18 mouse cellular contexts compared by ENCODE assay signal in genomic region chr11:79137245-79137644, GRCm38 (mm10). TPM values are rescaled to one million over a fixed set of nuclear protein-coding genes. Genes with fewer than 3 reads are reported as not detected.
DNase-seq lines count a peak whose midpoint lies in the region; ATAC-seq and TF ChIP-seq lines count a peak whose summit lies in the region.
"Had no signal": no experiment of that assay in that cellular context is flagged by ENCODE, and none has a peak within 500 bp of the region (broad histone marks: within the 10 kb centered on the region; RNA-seq: fewer than 3 reads in every experiment).

No protein-coding gene starts in this region.

- H3K9me3 ChIP-seq in forebrain, embryonic 15.5 days = no peaks in the 10 kb centered on the region
- H3K9me3 ChIP-seq in forebrain, embryonic 11.5 days (ENCODE audit: control insufficient read depth, low read length) = no peaks in the 10 kb centered on the region
- no peaks in the 10 kb centered on the region for H3K9me3 ChIP-seq in lung, embryonic 14.5 days (ENCODE audit: low read depth, low read length)
- H3K9me3 ChIP-seq in intestine, postnatal 0 days (ENCODE audit: control insufficient read depth) = no peaks in the 10 kb centered on the region
- no peaks in the 10 kb centered on the region for H3K9me3 ChIP-seq in limb, embryonic 10.5 days (replicated peaks)
- H3K9me3 ChIP-seq: embryonic facial prominence, embryonic 10.5 days; heart, embryonic 15.5 days; liver, embryonic 15.5 days had no signal

- H3K36me3 ChIP-seq in forebrain, embryonic 15.5 days = no peaks in the 10 kb centered on the region
- no peaks in the 10 kb centered on the region for H3K36me3 ChIP-seq in forebrain, embryonic 11.5 days (ENCODE audit: control insufficient read depth, insufficient read depth, low read length)
- H3K36me3 ChIP-seq in lung, embryonic 14.5 days (ENCODE audit: insufficient read depth) = no peaks in the 10 kb centered on the region
- peaks cover 12% of the 10 kb centered on the region; the same call in 1 of the 2 replicates for H3K36me3 ChIP-seq in intestine, postnatal 0 days (ENCODE audit: control insufficient read depth, insufficient read depth)
- H3K36me3 ChIP-seq in limb, embryonic 10.5 days = no peaks in the 10 kb centered on the region
- H3K36me3 ChIP-seq: embryonic facial prominence, embryonic 10.5 days; heart, embryonic 15.5 days; liver, embryonic 15.5 days had no signal

- 54% methylated on average over 5 of the region's 5 CpGs for WGBS in forebrain, embryonic 15.5 days
- 87% methylated on average over 5 of the region's 5 CpGs for WGBS in forebrain, embryonic 11.5 days
- 73% methylated on average over 5 of the region's 5 CpGs for WGBS in lung, embryonic 14.5 days
- WGBS in intestine, postnatal 0 days = 76% methylated on average over 5 of the region's 5 CpGs
- 88% methylated on average over 5 of the region's 5 CpGs for WGBS in limb, embryonic 10.5 days

- no peak for ATAC-seq in forebrain, embryonic 15.5 days (replicated peaks)
- ATAC-seq in forebrain, embryonic 11.5 days (replicated peaks; ENCODE audit: low FRiP score) = no peak
- no peak for ATAC-seq in lung, embryonic 14.5 days (ENCODE audit: insufficient read depth)
- no peak for ATAC-seq in intestine, postnatal 0 days
- ATAC-seq: inflammation-experienced regulatory T-cells, adult 6 months; Patski had no signal

- peaks cover 21% of the 10 kb centered on the region for H3K4me1 ChIP-seq in forebrain, embryonic 15.5 days
- 0 out of 2 replicates have a peak, but pooled peaks cover 5% of the 10 kb centered on the region for H3K4me1 ChIP-seq in forebrain, embryonic 11.5 days (replicated peaks; ENCODE audit: control insufficient read depth, insufficient read depth, low read length)
- peaks cover 35% of the 10 kb centered on the region for H3K4me1 ChIP-seq in lung, embryonic 14.5 days (ENCODE audit: insufficient read depth)
- peaks cover 9% of the 10 kb centered on the region for H3K4me1 ChIP-seq in intestine, postnatal 0 days (replicated peaks; ENCODE audit: control insufficient read depth, insufficient read depth, low read length)
- H3K4me1 ChIP-seq in limb, embryonic 10.5 days = peaks cover 34% of the 10 kb centered on the region

- no peaks in the 10 kb centered on the region for H3K27me3 ChIP-seq in forebrain, embryonic 15.5 days
- H3K27me3 ChIP-seq in forebrain, embryonic 11.5 days (ENCODE audit: control insufficient read depth, insufficient read depth, low read length) = no peaks in the 10 kb centered on the region
- no peaks in the 10 kb centered on the region for H3K27me3 ChIP-seq in lung, embryonic 14.5 days (ENCODE audit: insufficient read depth, low read length)
- H3K27me3 ChIP-seq in intestine, postnatal 0 days (replicated peaks; ENCODE audit: control insufficient read depth, insufficient read depth, low read length) = no peaks in the 10 kb centered on the region
- H3K27me3 ChIP-seq in limb, embryonic 10.5 days (ENCODE audit: low read depth, poor library complexity, severe bottlenecking) = no peaks in the 10 kb centered on the region
- H3K27me3 ChIP-seq: heart, embryonic 15.5 days; liver, embryonic 15.5 days; Patski had no signal

- H3K4me2 ChIP-seq in forebrain, embryonic 15.5 days (replicated peaks) = no peak overlapping the region
- no peak overlapping the region for H3K4me2 ChIP-seq in forebrain, embryonic 11.5 days (ENCODE audit: low read depth, low read length, severe bottlenecking)
- no peak overlapping the region for H3K4me2 ChIP-seq in lung, embryonic 14.5 days
- no peak overlapping the region for H3K4me2 ChIP-seq in intestine, postnatal 0 days (replicated peaks; ENCODE audit: low read depth)
- H3K4me2 ChIP-seq: heart, embryonic 15.5 days; liver, embryonic 15.5 days had no signal

- DNase-seq in forebrain, embryonic 11.5 days (ENCODE audit: low spot score) = no peak
- DNase-seq in lung, embryonic 14.5 days = peak; percentile 26
- no peak for DNase-seq in lung, postnatal 4 days
- peak; percentile 77 for DNase-seq in Muller cell, postnatal 12 days (ENCODE audit: inconsistent ontology term)
- DNase-seq in layer of hippocampus, adult 18-20 months (ENCODE audit: low spot score in 2 of 2) = peak; percentile 78 to 90
- no peak for DNase-seq in limb, embryonic 10.5 days (ENCODE audit: low spot score)
- DNase-seq: adrenal gland, postnatal 36 days; gastrocnemius, postnatal 14 days; heart, adult 2 months; lung, postnatal 10 days; thymus, postnatal 36 days had no signal

- no peak overlapping the region for H3K9ac ChIP-seq in forebrain, embryonic 15.5 days (replicated peaks)
- H3K9ac ChIP-seq in forebrain, embryonic 11.5 days (ENCODE audit: low read length) = no peak overlapping the region
- H3K9ac ChIP-seq in lung, embryonic 14.5 days = no peak overlapping the region
- H3K9ac ChIP-seq in intestine, postnatal 0 days (ENCODE audit: low read depth, low read length) = no peak overlapping the region
- H3K9ac ChIP-seq: heart, embryonic 15.5 days; liver, embryonic 15.5 days had no signal

- H3K27ac ChIP-seq in forebrain, embryonic 15.5 days (replicated peaks) = peak overlapping the region; percentile 46
- no peak overlapping the region for H3K27ac ChIP-seq in forebrain, embryonic 11.5 days (ENCODE audit: low read depth, low read length)
- no peak overlapping the region for H3K27ac ChIP-seq in lung, embryonic 14.5 days (ENCODE audit: low read depth)
- H3K27ac ChIP-seq in intestine, postnatal 0 days (ENCODE audit: low read depth, low read length) = no peak overlapping the region
- H3K27ac ChIP-seq in limb, embryonic 10.5 days = no peak overlapping the region
- H3K27ac ChIP-seq: embryonic facial prominence, embryonic 10.5 days; heart, adult 2 months; liver, embryonic 15.5 days had no signal

- TF ChIP-seq CTCF in lung, embryonic 14.5 days (IDR thresholded peaks at IDR 0.05; ENCODE audit: low read depth) = no peak
- no peak for TF ChIP-seq CTCF in intestine, postnatal 0 days (IDR thresholded peaks at IDR 0.05; ENCODE audit: low read depth)

- no peak overlapping the region for H3K4me3 ChIP-seq in forebrain, embryonic 15.5 days
- no peak overlapping the region for H3K4me3 ChIP-seq in forebrain, embryonic 11.5 days (ENCODE audit: low read depth, low read length)
- no peak overlapping the region for H3K4me3 ChIP-seq in lung, embryonic 14.5 days (ENCODE audit: low read depth, low read length)
- no peak overlapping the region for H3K4me3 ChIP-seq in intestine, postnatal 0 days (ENCODE audit: low read depth, low read length)
- no peak overlapping the region for H3K4me3 ChIP-seq in limb, embryonic 10.5 days
- H3K4me3 ChIP-seq: embryonic facial prominence, embryonic 10.5 days; heart, adult 2 months; heart, embryonic 15.5 days; liver, embryonic 15.5 days had no signal

RNA-seq across cellular contexts. Expression of gene Ksr1, which starts 9.0 kb away (rescaled TPM):
- polyA plus RNA-seq in forebrain, embryonic 15.5 days (2015; fragmentation: Nextera tagmentation; extraction: Ambion mirVana) = 4.9 and 5.3 TPM in 2 replicates
- 5.2 and 7.2 TPM in 2 replicates for polyA plus RNA-seq in forebrain, embryonic 11.5 days (2014; fragmentation: Nextera tagmentation; extraction: Ambion mirVana)
- polyA plus RNA-seq in lung, embryonic 14.5 days (2014; fragmentation: Nextera tagmentation; extraction: Ambion mirVana) = 4.0 and 5.1 TPM in 2 replicates
- total RNA-seq in layer of hippocampus, adult 18-20 months (2021) = 100 to 1,000 TPM; 213 to 230 TPM
- polyA plus RNA-seq in intestine, postnatal 0 days (2015; fragmentation: Nextera tagmentation; extraction: Ambion mirVana) = 4.7 and 6.8 TPM in 2 replicates
- polyA plus RNA-seq in limb, embryonic 10.5 days (2016; fragmentation: Nextera tagmentation; extraction: Ambion mirVana) = 1.0 and 1.3 TPM in 2 replicates

Comparison
In these comparisons a context has a peak if more than half of its experiments do, and no peak if none do; other contexts are left out.
1. DNase-seq: peak in lung, embryonic 14.5 days (single experiment), Muller cell, postnatal 12 days (single experiment) and layer of hippocampus, adult 18-20 months (2 of 2); none in forebrain, embryonic 11.5 days (single experiment), lung, postnatal 4 days (0 of 2) and limb, embryonic 10.5 days (single experiment).